Mouse (Mus musculus): ENCODE data around the gene Nhp2.

Gene Nhp2

GRCm38 (mm10) chr11:51619409-51620060, at the start of gene Nhp2:
TSS of gene Nhp2 (plus strand) at chr11:51619735.
- DNase-seq: peak; percentile 97

DNA sequence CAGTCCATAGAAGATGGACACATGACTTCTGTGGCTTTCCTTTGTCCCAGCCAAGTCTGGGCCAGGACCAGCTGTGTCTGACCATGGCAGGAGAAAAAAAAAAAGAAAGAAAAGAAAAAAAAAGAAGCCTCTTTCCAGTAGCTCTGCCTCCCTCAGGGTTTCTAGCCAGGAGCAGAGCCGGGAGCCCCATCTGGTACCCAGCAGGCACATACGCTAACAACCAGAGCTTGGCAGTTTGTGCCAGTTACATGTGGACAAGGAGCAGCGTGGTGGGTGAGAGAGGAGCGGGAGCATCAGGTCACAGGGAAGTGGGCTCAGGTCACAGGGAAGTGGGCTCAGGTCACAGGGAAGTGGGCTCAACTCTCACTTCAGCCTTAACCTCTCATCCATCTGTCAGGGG, 43.1 kb upstream of the Nhp2 start:
- no peak for DNase-seq

GRCm38 (mm10) chr11:51577587-51577986, 41.9 kb upstream of the Nhp2 start:
- DNase-seq: no peak

DNA sequence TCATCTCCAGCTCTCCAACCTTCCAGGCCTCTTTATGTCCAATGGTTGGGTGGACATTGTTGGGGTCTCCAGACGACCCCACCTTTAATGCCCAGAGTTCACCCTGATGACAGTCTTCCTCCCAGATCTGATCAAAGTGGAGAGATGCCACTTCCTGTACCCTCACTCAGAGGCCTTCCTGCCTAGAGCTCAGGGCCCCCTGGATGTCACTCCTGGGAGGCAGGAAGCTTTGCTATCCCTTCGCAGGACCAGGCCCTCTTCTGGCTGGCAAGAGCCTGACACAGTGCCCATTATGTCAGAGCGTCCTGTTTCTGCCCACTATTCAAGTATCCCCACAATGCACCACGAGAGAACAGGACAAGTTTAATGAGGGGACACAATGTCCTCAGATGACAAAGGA, 40.5 kb upstream of the Nhp2 start:
- DNase-seq: no peak

- DNase-seq: peak; percentile 89
Observed at GRCm38 (mm10) chr11:51582713-51583112, 36.8 kb upstream of the Nhp2 start.

DNA sequence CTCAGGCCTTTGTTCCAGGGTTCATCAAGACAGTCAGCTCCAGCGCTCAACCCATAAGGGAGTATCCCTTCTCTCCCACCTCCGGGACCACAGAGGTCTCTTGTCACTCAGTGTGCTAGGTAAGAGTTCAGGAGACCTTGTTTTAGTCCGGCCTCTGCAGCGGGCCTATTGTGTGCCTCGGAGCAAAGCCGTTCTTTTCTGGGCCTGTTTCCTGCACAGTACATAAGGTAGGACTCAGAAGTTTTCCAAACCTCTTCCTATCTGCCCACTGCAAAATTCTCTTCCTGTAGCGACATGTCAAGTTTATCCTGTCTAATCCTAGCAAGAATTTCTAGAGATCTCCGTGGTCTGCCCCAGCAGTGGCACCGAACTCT, 35.5 kb upstream of the Nhp2 start:
- peak; percentile 51 for DNase-seq

- DNase-seq: peak; percentile 98
Observed at GRCm38 (mm10) chr11:51584431-51585248, 34.9 kb upstream of the Nhp2 start, which contains the start of gene Phykpl. TSS of gene Phykpl (plus strand) at chr11:51584757.

DNA sequence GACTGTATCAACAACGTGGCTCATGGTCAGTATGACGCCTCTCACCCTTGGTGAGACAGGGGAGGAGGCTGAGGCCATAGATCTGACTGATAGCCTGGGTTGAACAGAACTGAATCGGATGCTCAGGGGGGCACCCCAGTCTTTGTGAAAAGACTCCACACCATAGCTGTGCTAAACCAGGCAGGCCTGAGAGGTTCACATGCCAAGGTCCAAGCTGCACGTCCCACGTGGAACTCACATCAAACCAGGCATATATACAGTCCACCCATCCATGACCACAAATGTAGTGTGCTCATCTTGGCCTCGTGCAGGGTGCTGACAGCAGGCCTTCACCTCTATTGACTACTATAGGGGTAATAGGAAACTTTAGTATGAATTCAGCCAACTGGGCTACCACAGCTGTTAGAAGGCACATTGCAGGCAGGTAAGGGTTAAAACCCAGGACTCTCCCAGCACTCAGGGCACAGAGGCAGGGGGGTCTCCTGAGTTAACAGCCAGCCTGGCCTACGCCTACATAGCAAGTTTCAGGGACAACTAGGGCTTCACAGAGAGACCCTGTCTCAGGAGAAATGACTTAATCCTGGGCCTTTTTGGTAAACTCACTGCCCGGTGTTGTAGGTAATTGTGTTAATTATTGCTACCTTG, 33.8 kb upstream of the Nhp2 start:
- DNase-seq: peak; percentile 44

DNA sequence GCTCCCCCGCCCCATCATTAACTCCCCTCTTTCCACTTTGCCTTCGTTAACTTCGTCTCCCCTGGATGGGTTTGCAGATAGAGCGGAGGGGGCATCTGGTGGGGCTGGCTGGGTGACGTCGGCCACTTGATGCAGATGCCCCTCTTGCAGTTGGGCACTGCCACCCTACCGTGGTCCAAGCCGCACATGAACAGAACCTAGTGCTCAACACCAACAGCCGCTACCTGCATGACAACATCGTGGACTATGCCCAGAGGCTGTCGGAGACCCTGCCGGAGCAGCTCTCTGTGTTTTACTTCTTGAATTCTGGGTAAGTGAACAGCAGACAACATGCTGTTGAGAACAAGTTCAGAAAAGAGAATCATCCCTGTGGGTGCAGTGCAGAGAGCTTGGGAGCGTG, 33.1 kb upstream of the Nhp2 start:
- no peak for DNase-seq

DNA sequence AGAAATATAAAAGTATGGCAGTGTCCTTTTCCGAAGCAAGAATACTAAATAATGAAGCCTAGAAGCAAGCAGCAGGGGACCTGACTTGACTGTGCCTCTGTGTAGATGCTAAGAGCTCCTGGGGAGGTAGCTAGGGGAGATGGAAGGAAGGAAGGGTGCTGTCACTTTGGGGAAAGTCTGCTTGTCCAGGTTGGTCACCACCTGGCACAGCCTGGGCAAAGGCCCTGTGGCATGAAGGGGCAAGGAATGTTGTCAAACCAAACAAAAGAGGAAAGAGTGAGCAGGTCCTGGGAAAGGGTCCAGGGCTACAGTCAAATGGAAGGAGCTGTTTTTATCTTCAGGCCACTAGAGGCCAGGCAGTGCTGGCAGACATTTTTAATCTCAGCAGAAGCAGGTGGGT, 32.5 kb upstream of the Nhp2 start:
- no peak for DNase-seq

- no peak for DNase-seq
Observed at GRCm38 (mm10) chr11:51588833-51589232, 30.7 kb upstream of the Nhp2 start.

- no peak for DNase-seq
Observed at GRCm38 (mm10) chr11:51590002-51590401, 29.5 kb upstream of the Nhp2 start.

DNA sequence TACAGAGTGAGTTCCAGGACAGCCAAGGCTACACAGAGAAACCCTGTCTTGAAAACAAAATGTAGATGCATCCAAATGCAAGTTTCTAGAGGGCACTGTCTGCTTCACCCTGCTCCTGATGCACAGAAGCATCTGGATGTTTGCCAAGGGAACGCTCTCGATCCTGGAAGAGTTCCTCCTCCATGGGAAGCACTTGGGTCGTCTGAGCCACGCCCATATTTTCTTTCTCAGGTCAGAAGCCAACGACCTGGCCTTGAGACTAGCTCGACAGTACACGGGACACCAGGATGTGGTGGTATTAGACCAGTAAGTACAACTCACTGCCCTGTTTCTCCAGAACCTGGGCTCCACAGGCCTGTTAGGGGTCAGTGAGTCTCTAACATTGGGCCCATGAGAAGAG, 28.4 kb upstream of the Nhp2 start:
- peak; percentile 40 for DNase-seq

- no peak for DNase-seq
Observed at GRCm38 (mm10) chr11:51591915-51592314, 27.6 kb upstream of the Nhp2 start.

DNA sequence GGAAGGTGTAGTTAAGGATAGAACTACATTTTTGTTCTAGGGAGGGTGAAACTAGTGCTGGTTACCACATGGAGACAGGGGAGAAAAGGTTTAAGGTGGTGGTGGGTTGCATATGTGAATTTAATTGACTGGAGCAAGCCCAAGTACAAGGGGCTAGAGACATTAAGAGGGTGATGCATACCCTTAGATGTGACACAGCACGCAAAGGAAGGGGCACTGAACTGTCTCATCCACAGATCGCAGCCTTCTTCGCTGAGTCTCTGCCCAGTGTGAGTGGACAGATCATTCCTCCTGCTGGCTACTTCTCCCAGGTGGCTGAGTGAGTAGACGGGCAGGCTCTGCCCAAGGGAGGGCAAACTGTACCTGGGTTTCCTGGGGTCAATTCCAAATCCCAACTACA, 26.2 kb upstream of the Nhp2 start:
- DNase-seq: no peak

DNA sequence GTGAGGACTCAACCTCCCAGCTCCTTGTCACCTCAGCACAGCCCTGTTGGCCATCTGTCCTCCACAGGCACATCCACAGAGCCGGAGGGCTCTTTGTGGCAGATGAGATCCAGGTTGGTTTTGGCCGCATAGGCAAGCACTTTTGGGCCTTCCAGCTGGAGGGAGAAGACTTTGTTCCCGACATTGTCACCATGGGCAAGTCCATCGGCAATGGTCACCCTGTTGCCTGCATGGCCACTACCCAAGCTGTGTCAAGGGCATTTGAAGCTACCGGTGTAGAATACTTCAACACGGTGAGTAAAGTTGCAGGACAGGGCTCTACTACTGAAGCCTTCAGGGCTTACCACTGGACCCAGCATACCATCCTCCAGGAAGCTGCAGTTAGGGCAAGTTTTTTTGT, 25.7 kb upstream of the Nhp2 start:
- no peak for DNase-seq

DNA sequence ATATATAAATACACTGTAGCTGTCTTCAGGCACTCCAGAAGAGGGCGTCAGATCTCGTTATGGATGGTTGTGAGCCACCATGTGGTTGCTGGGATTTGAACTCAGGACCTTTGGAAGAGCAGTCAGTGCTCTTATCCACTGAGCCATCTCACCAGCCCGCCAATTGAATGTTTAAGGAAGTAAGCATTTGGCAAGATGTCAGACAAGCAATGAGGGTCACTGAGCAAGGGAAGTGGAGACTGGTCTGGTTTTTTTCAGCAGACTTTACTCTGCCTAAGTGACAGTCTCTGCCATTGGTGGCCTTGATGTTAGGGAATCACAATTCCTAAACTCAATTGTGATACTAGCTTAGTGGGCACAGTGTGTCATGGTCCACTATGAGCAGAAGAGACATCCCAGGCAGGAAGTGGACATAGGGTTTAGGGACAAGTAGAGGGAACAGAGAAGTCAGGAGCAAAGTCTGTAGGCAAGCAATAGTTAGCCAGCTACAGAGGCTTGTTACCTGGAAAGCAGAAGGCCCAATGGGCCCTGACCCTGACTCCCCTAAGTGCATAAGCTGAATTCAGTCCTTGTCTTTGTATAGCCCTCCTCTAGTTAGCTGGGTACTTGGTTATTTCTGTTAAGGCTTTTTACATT, 24.7 kb upstream of the Nhp2 start:
- no peak for DNase-seq

DNA sequence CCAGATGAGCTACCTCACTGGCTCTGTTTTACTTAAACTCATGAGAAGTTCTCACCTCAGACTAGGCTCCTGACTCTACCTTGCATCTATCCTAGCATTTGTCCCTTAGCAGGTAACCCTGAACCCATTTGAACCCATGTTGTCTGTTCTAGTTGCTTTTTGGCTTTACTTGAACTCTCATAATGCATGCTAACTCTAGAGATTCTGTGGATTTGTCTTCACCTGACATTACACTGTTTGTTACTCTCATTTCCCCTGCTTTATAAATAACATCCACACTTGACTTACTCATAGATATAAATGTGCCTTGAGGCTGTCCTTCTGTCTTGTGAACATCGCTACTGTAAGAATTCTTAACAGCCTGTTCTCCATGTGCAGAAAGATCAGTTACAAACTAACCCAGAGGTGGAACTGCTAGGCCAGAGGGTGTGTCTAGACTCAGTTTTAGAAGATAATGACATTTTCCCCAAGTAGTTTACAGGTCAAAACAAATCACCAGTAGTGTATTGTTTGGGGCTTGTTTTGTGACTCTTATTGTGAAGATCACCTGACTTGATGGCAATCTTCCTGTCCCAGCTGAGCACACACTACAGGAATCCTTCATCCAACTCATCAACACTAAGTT, 24.0 kb upstream of the Nhp2 start:
- DNase-seq: no peak

- no peak for DNase-seq
Observed at GRCm38 (mm10) chr11:51597553-51597952, 22.0 kb upstream of the Nhp2 start.

DNA sequence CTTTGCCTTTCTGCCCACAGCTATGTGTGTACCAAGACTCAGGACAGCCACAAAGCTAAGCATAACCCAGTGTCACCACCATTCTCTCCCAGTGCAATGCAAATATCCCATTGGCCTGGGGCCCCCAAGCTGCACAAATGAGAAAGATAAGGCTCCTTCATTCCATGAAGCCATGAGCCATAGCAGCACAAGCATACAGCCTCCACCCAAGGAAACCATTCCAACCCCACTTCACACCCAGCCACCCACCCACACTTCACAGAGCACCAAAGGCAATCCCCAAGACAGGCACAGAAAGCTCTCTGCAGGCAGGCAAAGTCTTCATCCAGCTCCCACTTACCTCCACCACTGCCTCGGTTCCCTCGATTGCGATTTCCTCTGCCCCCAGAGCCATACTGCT, 17.3 kb upstream of the Nhp2 start:
- DNase-seq: no peak

DNA sequence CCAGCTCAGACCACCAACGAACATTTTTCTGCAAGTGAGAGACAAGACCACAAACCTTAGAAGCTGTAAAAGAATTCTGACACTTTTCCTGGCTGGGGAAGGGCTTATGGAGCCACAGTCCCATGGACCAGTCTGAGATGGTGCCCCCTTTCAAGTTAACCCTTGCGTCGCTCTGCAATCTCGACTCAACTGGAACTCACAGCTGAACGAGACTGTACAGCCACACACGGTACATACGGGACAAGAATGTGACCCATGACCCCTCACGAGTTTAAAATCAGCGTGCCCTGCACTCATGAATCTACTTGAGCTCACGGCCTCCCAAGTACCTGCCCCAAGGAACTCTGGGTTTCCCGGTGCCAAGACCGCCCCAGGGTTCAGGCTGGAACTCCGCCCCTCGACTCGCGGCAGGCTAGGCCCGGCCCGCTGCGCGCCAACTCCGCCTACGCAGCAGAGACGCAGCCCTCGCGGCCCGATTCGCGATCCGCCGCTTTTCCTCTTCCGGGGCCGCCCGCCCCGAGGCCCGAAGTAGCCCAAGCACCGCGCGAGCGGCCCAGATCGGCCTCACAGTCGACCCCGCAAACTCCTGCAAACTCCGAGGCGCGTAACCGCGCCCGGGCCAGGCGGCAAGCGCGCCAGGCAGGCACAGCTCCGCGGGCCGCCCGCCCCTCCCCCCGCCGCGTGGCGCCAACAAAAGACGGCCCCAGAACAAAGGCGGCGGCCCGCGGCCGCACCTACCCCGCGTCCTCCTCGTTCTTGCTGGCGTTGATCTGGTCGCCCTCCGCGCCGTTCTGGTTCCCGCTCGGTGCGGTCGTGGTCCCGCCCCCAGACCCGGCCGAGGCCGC, 13.7 kb upstream of the Nhp2 start:
- DNase-seq: peak; percentile 95
